Mouse (Mus musculus) urinary bladder, postnatal 14 days (tissue): ENCODE results near the gene Dnajc3.

Experiments used
- DNase-seq: peaks from one replicate; pipeline ENCODE4 v3.0.0; 2021; ENCODE audit warnings: low spot score

Dnajc3 gene

GRCm38 (mm10) chr14:118937533-118938492 is at the start of gene Dnajc3:
Dnajc3 (plus strand) TSS chr14:118937976.
- peak; percentile 99 for DNase-seq

DNA sequence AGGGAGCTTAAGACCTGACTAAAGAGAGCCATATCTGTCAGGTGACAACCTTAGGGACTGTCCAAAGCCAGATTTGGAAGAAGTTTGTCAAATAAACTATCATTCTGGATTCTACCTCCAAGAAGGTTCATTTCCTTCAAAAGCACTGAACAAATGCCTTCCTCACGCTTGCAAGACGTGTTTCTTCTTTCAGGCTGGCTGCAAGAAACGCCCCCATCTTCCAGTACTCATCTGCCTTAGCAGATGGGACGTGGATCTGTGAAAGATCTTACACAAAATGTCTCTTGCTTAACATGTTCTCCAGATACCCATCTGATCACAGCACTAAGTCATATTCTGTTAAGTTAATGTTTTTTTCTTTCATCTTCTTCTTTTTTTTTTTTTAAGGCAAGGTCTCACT is 47.7 kb upstream of the Dnajc3 start:
- no peak for DNase-seq

DNA sequence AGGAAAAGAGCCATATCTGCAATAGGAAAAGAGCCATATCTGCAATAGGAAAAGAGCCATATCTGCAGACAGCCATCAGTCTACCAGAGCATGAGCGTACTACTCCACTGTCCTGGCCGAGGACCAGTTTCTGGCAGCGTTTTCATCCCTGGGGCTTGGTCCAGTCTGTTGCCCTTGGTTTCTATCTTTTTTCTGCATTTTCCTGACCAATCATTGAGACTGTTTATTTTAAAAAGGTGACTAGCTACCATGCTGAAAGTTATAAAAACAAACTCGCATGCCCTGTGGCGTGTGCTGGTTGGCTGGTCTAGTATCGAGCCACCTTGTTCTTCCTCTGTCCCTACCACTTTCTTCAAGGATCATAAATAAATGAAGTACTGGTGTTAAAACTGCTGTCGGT is 42.5 kb upstream of the Dnajc3 start:
- no peak for DNase-seq

DNA sequence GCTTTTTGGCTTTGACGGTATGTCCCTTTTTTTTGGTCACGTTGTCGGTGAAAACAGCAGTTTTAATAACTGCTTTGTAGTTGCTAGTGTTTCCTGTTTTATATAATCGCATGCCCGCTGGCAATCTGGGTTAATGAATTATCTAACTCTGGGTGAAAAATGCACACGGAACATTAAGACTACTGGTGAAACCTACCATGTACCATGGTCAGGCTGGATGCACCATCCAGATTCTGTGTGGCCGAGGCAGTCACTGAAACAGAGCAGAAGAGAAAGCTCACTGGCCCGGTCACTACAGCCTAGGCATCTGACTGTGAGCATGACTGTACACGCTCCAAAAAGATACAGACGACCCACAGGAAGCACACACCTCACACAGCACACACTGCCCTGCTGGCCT is 42.1 kb upstream of the Dnajc3 start:
- DNase-seq, result no peak

DNA sequence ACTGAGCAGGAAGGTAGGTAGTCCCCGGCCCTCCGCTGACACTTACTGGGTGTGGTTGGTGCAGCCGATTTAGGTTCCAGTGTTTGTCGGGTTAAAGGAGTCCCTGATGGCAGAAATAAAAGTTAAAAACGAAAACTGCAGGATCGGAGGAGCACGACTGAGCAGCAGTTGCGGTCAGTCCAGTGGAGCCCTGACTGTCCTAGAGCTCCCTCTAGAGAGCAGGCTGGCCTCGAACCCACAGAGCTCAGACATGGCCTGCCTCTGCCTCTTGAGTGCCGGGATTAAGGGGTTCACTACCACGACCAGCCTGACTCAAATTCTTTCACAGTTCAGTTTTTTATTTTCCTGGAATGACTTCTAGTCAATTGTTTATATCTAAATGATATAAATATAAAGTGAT is 37.8 kb upstream of the Dnajc3 start:
- no peak for DNase-seq

DNA sequence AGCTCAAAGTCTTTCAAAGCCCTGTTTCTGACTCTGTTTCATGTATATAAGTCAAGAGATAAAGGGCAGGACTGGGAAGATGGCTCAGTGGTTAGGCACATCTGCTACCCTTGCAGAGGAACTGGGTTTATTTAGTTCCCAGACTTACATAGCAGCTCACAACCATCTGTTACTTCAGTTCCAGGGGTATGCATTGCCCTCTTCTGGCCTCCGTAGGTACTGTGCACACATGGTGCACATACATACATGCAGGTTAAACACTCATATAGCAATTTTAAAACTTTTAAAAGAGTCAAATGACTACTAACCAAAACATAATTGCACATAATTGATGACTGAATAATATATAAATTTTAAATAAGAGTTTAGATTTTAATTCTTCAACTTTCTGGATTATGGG is 36.9 kb upstream of the Dnajc3 start:
- no peak for DNase-seq

DNA sequence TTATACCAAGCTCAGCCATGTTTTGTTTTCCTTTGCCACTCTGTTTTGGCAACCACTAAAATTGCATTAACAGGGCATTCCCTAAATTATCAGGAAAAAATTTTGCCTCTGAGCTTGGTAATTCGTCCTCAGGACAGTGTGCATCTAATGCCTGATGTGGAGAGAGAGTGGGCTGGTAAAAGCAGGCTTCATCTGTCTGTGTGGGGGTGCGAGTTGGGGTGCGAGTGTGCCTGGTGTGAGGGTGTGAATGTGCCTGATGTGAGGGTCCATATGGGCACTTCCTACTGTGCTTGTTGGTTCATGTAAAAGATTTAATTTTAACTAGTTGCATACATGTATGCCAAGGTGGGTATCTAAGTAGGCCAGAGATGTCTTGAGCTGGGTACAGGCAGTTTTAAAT is 34.4 kb upstream of the Dnajc3 start:
- no peak for DNase-seq

DNA sequence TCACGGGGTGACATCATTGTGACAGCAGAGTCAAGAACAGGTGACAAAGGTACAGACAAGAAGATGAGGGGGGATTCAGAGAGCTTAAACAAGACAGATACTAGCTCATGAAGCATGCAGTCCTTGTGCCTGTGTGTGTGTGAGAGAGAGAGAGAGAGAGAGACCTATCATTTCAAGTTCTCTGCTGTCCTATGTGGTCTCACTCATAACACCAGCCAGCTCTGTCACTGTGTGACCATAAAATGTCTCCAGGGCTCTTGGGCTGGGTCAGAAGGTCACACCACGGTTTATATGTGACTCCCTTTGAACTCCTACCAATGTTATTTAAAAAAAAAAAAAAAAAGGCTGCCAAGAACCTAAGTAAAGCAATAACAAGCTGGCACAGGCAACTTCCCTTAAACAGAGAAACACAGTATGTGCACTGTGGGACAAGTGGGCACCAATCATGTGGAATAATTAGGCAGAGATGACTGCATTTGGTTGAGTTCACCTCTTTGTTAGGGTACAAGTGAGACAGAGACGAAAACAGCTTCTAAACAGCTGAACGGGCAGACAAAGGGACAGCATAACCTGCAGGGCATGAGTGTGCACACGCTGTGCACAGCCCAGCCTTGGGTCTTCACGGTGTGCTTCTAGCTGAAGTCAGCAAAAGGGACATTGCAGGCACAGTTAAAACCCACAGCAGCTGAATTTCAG is 33.8 kb upstream of the Dnajc3 start:
- DNase-seq, result no peak

- no peak for DNase-seq
These were observed 30.2 kb upstream of the Dnajc3 start for GRCm38 (mm10) chr14:118907592-118907991.

- peak; percentile 50 for DNase-seq
These were observed 27.9 kb upstream of the Dnajc3 start for GRCm38 (mm10) chr14:118909872-118910271.

DNA sequence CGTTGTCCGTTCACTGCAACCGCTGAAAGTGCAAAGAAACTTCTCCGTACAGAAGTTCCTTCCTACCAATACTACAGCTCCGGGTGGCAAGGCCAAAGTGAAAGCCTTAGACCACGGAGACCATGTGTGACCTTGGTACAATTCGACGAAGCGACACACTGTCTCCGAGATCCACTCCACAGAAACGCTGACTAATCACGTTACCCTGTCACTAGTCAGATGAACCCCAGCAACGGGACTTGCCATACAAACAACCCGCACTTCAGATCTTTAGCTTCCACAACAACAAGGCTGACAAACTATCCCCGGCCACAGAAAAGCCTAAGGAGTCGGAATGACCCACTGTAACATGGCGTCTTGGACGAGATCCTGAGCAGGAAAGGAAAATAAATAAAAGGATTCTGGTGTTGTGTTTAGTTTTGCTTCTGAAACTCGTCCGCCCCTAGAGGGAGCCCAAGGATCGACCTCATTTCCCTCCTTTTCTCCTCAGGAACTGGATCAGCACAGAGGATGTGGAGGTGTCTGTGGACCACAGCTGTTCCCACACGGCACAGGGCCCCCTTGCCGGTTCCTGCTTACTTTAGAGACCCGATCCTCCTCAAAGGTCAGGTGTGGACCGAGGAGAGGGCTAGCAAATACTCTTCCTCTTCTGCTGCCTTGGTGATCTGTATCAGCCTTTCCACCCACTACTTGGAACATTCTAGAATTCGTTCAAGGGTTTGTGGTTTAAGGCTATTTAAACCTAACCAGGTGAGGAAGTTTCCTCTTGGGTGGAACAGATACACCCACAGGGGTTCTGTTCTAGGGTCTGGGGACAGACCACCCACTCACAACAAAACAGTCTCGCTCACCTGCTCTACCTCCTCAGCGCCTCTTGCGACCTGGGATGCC is 27.2 kb upstream of the Dnajc3 start:
- peak; percentile 75 for DNase-seq

GRCm38 (mm10) chr14:118911521-118911920 is 26.3 kb upstream of the Dnajc3 start:
- no peak for DNase-seq

DNA sequence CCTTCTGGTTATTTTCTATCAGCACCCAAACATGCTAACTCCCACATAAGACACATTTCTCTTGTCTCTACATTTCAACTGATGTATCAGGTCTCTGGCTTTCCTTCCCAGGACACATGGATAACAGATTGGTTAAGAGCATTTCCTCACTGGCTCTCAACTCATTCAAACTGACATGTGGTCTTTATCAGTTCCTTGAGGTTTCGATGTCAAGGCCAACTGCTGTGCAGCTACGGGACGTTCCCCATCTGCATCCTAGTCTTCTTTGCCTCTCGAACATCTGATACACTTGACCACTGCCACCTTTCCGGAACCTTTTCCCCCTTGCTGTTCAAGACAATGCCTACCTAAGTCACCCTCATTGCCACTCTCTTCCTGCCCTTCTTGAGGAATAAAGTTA is 24.1 kb upstream of the Dnajc3 start:
- no peak for DNase-seq

GRCm38 (mm10) chr14:118919025-118919424 is 18.8 kb upstream of the Dnajc3 start:
- no peak for DNase-seq

GRCm38 (mm10) chr14:118920654-118921053 is 17.1 kb upstream of the Dnajc3 start:
- DNase-seq, result no peak

DNA sequence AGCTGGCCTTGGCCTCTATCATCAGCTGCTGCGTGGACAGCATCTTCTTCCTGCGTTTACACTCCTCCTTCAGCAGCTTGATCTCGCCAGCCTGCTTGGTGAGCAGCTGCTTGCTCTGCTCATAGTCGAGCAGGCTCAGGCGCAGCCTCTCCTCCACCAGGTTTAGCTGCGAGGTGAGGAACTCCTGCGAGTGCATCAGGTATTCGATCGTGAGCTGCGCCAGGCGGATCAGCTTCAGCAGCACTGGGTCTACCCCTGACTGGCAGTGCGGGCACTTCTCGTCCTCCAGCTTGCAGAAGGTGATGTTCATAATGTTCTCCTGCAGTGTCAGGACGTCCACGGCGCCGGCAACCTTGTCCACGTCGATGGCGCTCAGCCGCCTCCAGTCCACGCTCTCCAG is 15.5 kb upstream of the Dnajc3 start:
- DNase-seq, result no peak

DNA sequence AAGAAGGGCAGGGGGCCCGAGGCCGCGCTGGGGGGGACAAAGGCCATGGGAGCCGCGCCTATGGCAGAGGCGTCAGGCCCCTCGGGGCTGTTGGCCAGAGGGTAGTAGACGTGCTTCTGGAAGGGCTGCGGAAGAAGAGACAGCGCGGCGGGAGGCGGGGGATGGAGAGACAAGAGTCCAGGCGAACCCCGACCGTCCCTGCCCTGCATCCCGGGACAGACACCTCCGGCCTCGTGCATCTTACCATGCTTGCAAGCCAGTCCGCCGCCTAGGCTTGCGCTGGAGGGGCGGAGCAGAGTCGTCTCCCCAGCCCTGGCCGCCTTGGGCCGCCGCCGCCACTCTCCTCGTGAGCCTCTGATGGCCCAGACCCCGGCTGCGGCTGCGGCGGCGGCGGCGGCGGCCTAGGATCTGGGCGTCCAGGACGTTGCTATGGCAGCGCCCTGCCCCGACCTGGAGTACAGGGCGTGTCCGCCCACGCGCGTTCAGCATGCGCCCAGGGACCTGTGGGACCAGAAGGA is 15.1 kb upstream of the Dnajc3 start:
- peak; percentile 27 for DNase-seq

GRCm38 (mm10) chr14:118924673-118925615 is 12.8 kb upstream of the Dnajc3 start, which contains the start of gene Dzip1:
Dzip1 (minus strand) TSS chr14:118925460.
- DNase-seq, result peak; percentile 53

DNA sequence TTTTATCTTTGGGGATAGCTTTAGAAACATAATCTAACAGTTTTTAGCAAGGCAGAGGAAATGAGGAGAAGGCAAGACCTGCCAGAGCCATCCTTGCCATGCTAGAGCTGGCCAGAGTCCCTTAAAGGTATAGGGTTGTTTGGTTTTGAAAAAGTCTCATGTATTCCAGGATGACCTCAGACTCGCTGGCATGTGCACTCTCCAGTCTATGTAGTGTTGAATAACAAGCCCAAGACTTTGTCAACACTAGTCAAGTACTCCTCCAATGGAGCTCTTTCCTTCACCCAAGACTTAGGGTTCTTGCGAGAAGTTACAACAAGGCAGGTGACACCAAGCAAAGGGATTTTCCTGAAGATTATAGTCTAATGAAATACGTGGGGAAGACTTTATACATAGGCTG is 9.2 kb upstream of the Dnajc3 start:
- DNase-seq, result no peak

- no peak for DNase-seq
These were observed 8.0 kb upstream of the Dnajc3 start for GRCm38 (mm10) chr14:118929779-118930178.

DNA sequence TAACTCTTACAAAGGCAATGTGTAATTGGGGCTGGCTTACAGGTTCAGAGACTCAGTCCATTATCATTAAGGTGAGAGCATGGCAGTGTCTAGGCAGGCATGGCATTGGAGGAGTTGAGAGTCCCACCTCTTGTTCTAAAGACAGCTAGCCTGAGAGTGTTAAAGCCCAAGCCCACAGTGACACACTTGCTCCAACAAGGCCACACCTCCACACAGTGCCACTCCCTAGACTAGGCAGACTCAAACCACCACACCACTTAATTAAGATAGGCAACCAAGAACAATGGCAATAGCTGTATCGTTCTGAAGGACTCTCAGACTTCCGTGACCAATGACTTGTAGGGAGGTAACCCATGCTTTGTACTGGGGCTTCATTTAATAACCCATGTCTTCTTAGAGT is 7.0 kb upstream of the Dnajc3 start:
- no peak for DNase-seq
